Mouse (Mus musculus): ENCODE data around the gene Tas1r2. TPM values are rescaled to one million over a fixed set of nuclear protein-coding genes. Genes with fewer than 3 reads are reported as not detected.
A peak's percentile ranks its signal among the peaks of the same experiment; 100 is the strongest.

Gene Tas1r2
- not detected in 2 replicates for polyA plus RNA-seq (2011; ENCODE audit: insufficient read length, low read depth, missing spikeins)

GRCm38 (mm10) chr4:139653238-139653637 lies at the start of gene Tas1r2:
Gene Tas1r2, plus strand, starts transcription at chr4:139653538.
- TF ChIP-seq POLR2A (IDR thresholded peaks at IDR 0.05; ENCODE audit: low read depth, low read length) = no peak
- TF ChIP-seq CTCF (IDR thresholded peaks at IDR 0.05; ENCODE audit: borderline replicate concordance, insufficient read depth, low read length) = no peak
- H3K4me1 ChIP-seq (ENCODE audit: control insufficient read depth, insufficient read depth, low read length) = no peaks in the 10 kb centered on the region

DNA sequence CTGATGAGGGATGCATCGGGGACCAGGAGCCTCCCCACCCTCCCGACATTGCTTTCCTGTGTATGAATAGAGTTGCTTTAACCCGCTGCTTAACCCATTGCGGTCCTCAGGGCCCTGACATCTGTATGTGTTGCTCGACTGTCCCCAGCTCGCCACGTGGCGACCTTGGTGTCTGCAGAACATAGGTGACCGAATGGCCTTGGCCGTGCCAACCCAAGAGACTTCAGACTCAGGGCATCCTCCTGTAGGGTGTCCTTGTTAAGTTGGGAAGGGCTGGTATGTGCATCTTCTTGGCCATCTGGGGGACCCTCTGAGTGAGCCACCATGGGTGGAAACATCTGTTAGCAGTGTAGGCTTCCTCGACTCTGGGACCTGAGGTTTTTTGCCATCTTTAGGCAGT lies 48.1 kb upstream of the Tas1r2 start:
- Histone ChIP-seq H3K4me1 (ENCODE audit: control insufficient read depth, insufficient read depth, low read length) (peaks cover 25% of the 10 kb centered on the region), H3K27ac (ENCODE audit: insufficient read depth, low read length) (no peak overlapping the region), H3K4me3 (ENCODE audit: insufficient read depth, low read length) (no peak overlapping the region)
- no peak for TF ChIP-seq POLR2A (IDR thresholded peaks at IDR 0.05; ENCODE audit: low read depth, low read length)
- no peak for TF ChIP-seq CTCF (IDR thresholded peaks at IDR 0.05; ENCODE audit: borderline replicate concordance, insufficient read depth, low read length)

More at GRCm38 (mm10) chr4:139653238-139653637, at the start of gene Tas1r2:
- no peak within 1 kb of the TSS for H3K4me3 ChIP-seq (ENCODE audit: insufficient read depth, low read length)
- no peak within 1 kb of the TSS for H3K27ac ChIP-seq (ENCODE audit: insufficient read depth, low read length)

GRCm38 (mm10) chr4:139606732-139607131 lies 46.6 kb upstream of the Tas1r2 start:
- no peak for TF ChIP-seq POLR2A (IDR thresholded peaks at IDR 0.05; ENCODE audit: low read depth, low read length)
- no peak for TF ChIP-seq CTCF (IDR thresholded peaks at IDR 0.05; ENCODE audit: borderline replicate concordance, insufficient read depth, low read length)
- H3K4me3 ChIP-seq (ENCODE audit: insufficient read depth, low read length) = no peak overlapping the region

GRCm38 (mm10) chr4:139608975-139609374 lies 44.4 kb upstream of the Tas1r2 start:
- TF ChIP-seq POLR2A (IDR thresholded peaks at IDR 0.05; ENCODE audit: low read depth, low read length) = no peak
- TF ChIP-seq CTCF (IDR thresholded peaks at IDR 0.05; ENCODE audit: borderline replicate concordance, insufficient read depth, low read length) = no peak
- no peak overlapping the region for H3K27ac ChIP-seq (ENCODE audit: insufficient read depth, low read length)
- H3K4me1 ChIP-seq (ENCODE audit: control insufficient read depth, insufficient read depth, low read length) = peaks cover 9% of the 10 kb centered on the region; the same call in 1 of the 2 replicates
- no peak overlapping the region for H3K4me3 ChIP-seq (ENCODE audit: insufficient read depth, low read length)

More at GRCm38 (mm10) chr4:139606732-139607131, 46.6 kb upstream of the Tas1r2 start:
- H3K27ac ChIP-seq (ENCODE audit: insufficient read depth, low read length) = no peak overlapping the region
- peaks cover 19% of the 10 kb centered on the region for H3K4me1 ChIP-seq (ENCODE audit: control insufficient read depth, insufficient read depth, low read length)

DNA sequence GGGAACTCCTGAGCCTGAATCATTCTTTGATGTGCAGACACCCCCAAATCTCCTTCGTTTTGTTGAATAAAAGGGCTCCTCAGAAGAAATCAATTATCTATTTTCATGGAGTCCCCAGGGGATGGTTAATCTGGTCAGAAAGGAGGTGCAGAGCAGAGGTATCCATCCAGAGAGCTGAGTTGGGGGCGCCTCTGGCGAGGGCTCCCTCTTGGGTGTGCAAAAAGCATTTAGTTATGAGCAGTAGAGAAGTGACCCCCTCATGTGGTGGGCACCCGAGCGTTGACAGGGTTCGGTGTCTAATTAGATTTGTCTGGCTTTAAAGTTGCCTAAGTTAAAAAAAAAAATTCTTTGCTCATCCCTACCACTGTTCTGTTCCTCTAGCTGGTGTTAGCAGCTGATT lies 42.4 kb upstream of the Tas1r2 start:
- TF ChIP-seq POLR2A (IDR thresholded peaks at IDR 0.05; ENCODE audit: low read depth, low read length) (no peak), CTCF (IDR thresholded peaks at IDR 0.05; ENCODE audit: borderline replicate concordance, insufficient read depth, low read length) (no peak)
- peak overlapping the region; percentile 72 for H3K27ac ChIP-seq (ENCODE audit: insufficient read depth, low read length)
- H3K4me1 ChIP-seq (ENCODE audit: control insufficient read depth, insufficient read depth, low read length) = peaks cover 9% of the 10 kb centered on the region; the same call in 1 of the 2 replicates
- H3K4me3 ChIP-seq (ENCODE audit: insufficient read depth, low read length) = no peak overlapping the region

GRCm38 (mm10) chr4:139611542-139611953 lies 41.8 kb upstream of the Tas1r2 start:
- no peak overlapping the region for H3K4me3 ChIP-seq (ENCODE audit: insufficient read depth, low read length)
- H3K27ac ChIP-seq (ENCODE audit: insufficient read depth, low read length) = peak overlapping the region; percentile 69
- peaks cover 9% of the 10 kb centered on the region; the same call in 1 of the 2 replicates for H3K4me1 ChIP-seq (ENCODE audit: control insufficient read depth, insufficient read depth, low read length)
- TF ChIP-seq CTCF (IDR thresholded peaks at IDR 0.05; ENCODE audit: borderline replicate concordance, insufficient read depth, low read length) (peak; percentile 53), POLR2A (IDR thresholded peaks at IDR 0.05; ENCODE audit: low read depth, low read length) (no peak)

- Histone ChIP-seq H3K27ac (ENCODE audit: insufficient read depth, low read length) (no peak overlapping the region), H3K4me3 (ENCODE audit: insufficient read depth, low read length) (no peak overlapping the region), H3K4me1 (ENCODE audit: control insufficient read depth, insufficient read depth, low read length) (peaks cover 9% of the 10 kb centered on the region; the same call in 1 of the 2 replicates)
- TF ChIP-seq POLR2A (IDR thresholded peaks at IDR 0.05; ENCODE audit: low read depth, low read length) (no peak), CTCF (IDR thresholded peaks at IDR 0.05; ENCODE audit: borderline replicate concordance, insufficient read depth, low read length) (no peak)
Observed at GRCm38 (mm10) chr4:139614524-139615260, 38.6 kb upstream of the Tas1r2 start.

- H3K4me1 ChIP-seq (ENCODE audit: control insufficient read depth, insufficient read depth, low read length) = no peaks in the 10 kb centered on the region
- no peak overlapping the region for H3K27ac ChIP-seq (ENCODE audit: insufficient read depth, low read length)
- TF ChIP-seq CTCF (IDR thresholded peaks at IDR 0.05; ENCODE audit: borderline replicate concordance, insufficient read depth, low read length) = no peak
- no peak for TF ChIP-seq POLR2A (IDR thresholded peaks at IDR 0.05; ENCODE audit: low read depth, low read length)
- no peak overlapping the region for H3K4me3 ChIP-seq (ENCODE audit: insufficient read depth, low read length)
Observed at GRCm38 (mm10) chr4:139616276-139617000, 36.9 kb upstream of the Tas1r2 start.

- TF ChIP-seq POLR2A (IDR thresholded peaks at IDR 0.05; ENCODE audit: low read depth, low read length) (no peak), CTCF (IDR thresholded peaks at IDR 0.05; ENCODE audit: borderline replicate concordance, insufficient read depth, low read length) (no peak)
- no peak overlapping the region for H3K4me3 ChIP-seq (ENCODE audit: insufficient read depth, low read length)
Observed at GRCm38 (mm10) chr4:139617001-139617364, 36.4 kb upstream of the Tas1r2 start.

DNA sequence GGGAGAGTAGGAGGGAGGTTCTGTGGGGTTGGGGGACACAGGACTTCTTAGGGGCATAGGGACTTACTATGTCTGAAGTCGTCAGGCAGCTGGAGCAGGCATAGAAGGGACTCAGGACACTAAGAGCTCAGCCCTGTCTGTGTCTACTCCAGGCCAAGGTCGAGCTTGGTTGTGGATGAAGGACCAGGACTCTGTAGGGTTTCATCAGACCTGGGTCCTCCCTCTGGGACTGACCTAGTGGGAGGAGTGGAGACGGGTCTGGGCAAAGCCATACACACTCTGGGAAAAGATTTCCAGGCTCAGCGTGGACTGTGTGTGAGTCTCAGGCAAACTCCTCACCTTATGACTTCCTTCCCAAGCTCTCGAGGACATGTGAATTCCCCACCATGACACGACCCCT lies 33.6 kb upstream of the Tas1r2 start:
- H3K4me1 ChIP-seq (ENCODE audit: control insufficient read depth, insufficient read depth, low read length) = peaks cover 2% of the 10 kb centered on the region; the same call in 1 of the 2 replicates
- TF ChIP-seq POLR2A (IDR thresholded peaks at IDR 0.05; ENCODE audit: low read depth, low read length) (no peak), CTCF (IDR thresholded peaks at IDR 0.05; ENCODE audit: borderline replicate concordance, insufficient read depth, low read length) (no peak)
- H3K27ac ChIP-seq (ENCODE audit: insufficient read depth, low read length) = no peak overlapping the region
- no peak overlapping the region for H3K4me3 ChIP-seq (ENCODE audit: insufficient read depth, low read length)

More at GRCm38 (mm10) chr4:139617001-139617364, 36.4 kb upstream of the Tas1r2 start:
- Histone ChIP-seq H3K4me1 (ENCODE audit: control insufficient read depth, insufficient read depth, low read length) (no peaks in the 10 kb centered on the region), H3K27ac (ENCODE audit: insufficient read depth, low read length) (no peak overlapping the region)
